Mouse (Mus musculus) megakaryocyte, embryonic 14.5 days (primary cell): Measurements from ENCODE around the gene Gc.

Source experiments
- FLI1 ChIP-seq: IDR thresholded peaks from 2 replicates; pipeline ENCODE4 v1.6.1; 2012; ENCODE audit warnings: low read length, inconsistent platforms, mixed read lengths
- GATA1 ChIP-seq: IDR thresholded peaks from 3 replicates; pipeline ENCODE4 v1.6.1; 2012; ENCODE audit warnings: mixed read lengths, low read length, inconsistent platforms, borderline replicate concordance

DNA sequence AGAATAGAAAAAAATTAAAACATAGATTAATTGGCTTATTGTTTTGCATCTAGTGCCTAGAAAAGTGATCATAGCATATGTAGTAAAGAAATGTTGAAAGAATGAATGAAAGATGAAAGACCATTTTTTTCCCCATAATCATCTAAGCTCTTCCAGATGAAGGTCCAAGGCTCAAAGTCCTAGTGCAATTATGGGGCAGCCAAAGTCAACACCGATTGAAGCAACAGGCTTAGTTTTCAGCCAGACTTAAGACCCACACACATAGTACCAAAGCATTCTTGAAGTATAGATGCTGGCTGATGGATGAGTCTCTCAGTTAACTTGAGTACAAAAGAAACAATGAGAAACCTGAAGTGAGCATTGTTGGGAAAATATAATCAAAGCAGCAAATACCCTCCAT lies 9.3 kb upstream of the Gc start:
- TF ChIP-seq GATA1 (no peak), FLI1 (no peak)
